In genomic region chr3:82207321-82207720, GRCm38 (mm10) we compare ENCODE assay signal across 16 mouse cellular contexts.
A peak's percentile ranks its signal among the peaks of the same experiment; 100 is the strongest.
DNase-seq lines count a peak whose midpoint lies in the region; ATAC-seq and TF ChIP-seq lines count a peak whose summit lies in the region.
"Had no signal": no experiment of that assay in that cellular context is flagged by ENCODE, and none has a peak within 500 bp of the region (broad histone marks: within the 10 kb centered on the region; RNA-seq: fewer than 3 reads in every experiment).

No protein-coding gene starts in this region.

- in situ Hi-C loops in CH12.LX (cut with MboI; ENCODE audit: low pct_ligation_motif_present, low pct_unique_long_range_greater_than_20kb, low sequenced_read_pairs) = no loop called here

- H3K27me3 ChIP-seq in heart, postnatal 0 days (ENCODE audit: control insufficient read depth, insufficient read depth, low read length) = no peaks in the 10 kb centered on the region
- no peaks in the 10 kb centered on the region for H3K27me3 ChIP-seq in heart, embryonic 10.5 days (ENCODE audit: insufficient read depth, poor library complexity, severe bottlenecking)
- no peaks in the 10 kb centered on the region for H3K27me3 ChIP-seq in CH12.LX (replicated peaks)
- H3K27me3 ChIP-seq: embryonic facial prominence, embryonic 15.5 days; forebrain, embryonic 13.5 days; limb, embryonic 13.5 days; neural tube, embryonic 13.5 days had no signal

- ATAC-seq in heart, postnatal 0 days (ENCODE audit: insufficient read depth, low read depth) = no peak
- ATAC-seq: forebrain, embryonic 13.5 days; liver, postnatal 0 days had no signal

- TF ChIP-seq POLR2A in CH12.LX (IDR thresholded peaks at IDR 0.05; ENCODE audit: low read depth, low read length) = no peak

- no peaks in the 10 kb centered on the region for H3K9me3 ChIP-seq in heart, postnatal 0 days (replicated peaks; ENCODE audit: control insufficient read depth, low read length)
- H3K9me3 ChIP-seq in heart, embryonic 10.5 days = no peaks in the 10 kb centered on the region
- H3K9me3 ChIP-seq in CH12.LX (replicated peaks; ENCODE audit: low read length) = no peaks in the 10 kb centered on the region
- H3K9me3 ChIP-seq: embryonic facial prominence, embryonic 15.5 days; forebrain, embryonic 13.5 days; limb, embryonic 13.5 days had no signal

- no peak overlapping the region for H3K4me3 ChIP-seq in heart, postnatal 0 days (ENCODE audit: low read depth, low read length)
- no peak overlapping the region for H3K4me3 ChIP-seq in heart, embryonic 10.5 days
- H3K4me3 ChIP-seq in CH12.LX (replicated peaks in 1 of 3; ENCODE audit: low read depth in 2 of 3, low read length in 2 of 3, poor library complexity in 1 of 3) = no peak overlapping the region
- H3K4me3 ChIP-seq: embryonic facial prominence, embryonic 15.5 days; forebrain, embryonic 13.5 days; limb, embryonic 13.5 days; neural tube, embryonic 13.5 days had no signal

- DNase-seq in heart, postnatal 0 days (ENCODE audit: low spot score) = no peak
- no peak for DNase-seq in heart, embryonic 10.5 days (ENCODE audit: low spot score)
- DNase-seq in thymus, postnatal 14 days = peak; percentile 3
- no peak for DNase-seq in thymus, postnatal 36 days
- DNase-seq in CH12.LX (ENCODE audit: extremely low read depth) = peak; percentile 11
- DNase-seq in naive thymus-derived CD4-positive, alpha-beta T cell, adult 2 months (ENCODE audit: low read depth) = peak; percentile 67
- DNase-seq in embryo, embryonic 10 days (ENCODE audit: low spot score) = no peak
- DNase-seq: adrenal gland, adult 2 months; cerebellum, adult 8-10 months; heart, adult 11 months; heart, postnatal 4 days; liver, postnatal 0 days had no signal

- H3K4me1 ChIP-seq in heart, postnatal 0 days (ENCODE audit: control insufficient read depth, insufficient read depth) = no peaks in the 10 kb centered on the region
- no peaks in the 10 kb centered on the region for H3K4me1 ChIP-seq in heart, embryonic 10.5 days
- H3K4me1 ChIP-seq in CH12.LX (ENCODE audit: control insufficient read depth in 1 of 2, insufficient read depth in 2 of 2) = no peaks in the 10 kb centered on the region
- H3K4me1 ChIP-seq: embryonic facial prominence, embryonic 15.5 days; forebrain, embryonic 13.5 days; limb, embryonic 13.5 days; neural tube, embryonic 13.5 days had no signal

- 77% methylated on average over 5 of the region's 5 CpGs for WGBS in heart, postnatal 0 days
- WGBS in heart, embryonic 10.5 days = 80% methylated on average over 5 of the region's 5 CpGs

- H3K79me2 ChIP-seq in CH12.LX (replicated peaks; ENCODE audit: control insufficient read depth, extremely low read depth, insufficient read depth, poor library complexity, severe bottlenecking) = no peaks in the 10 kb centered on the region

- no peak overlapping the region for H3K4me2 ChIP-seq in heart, postnatal 0 days (ENCODE audit: low read depth, low read length)
- peak overlapping the region; percentile 13; the same call in 1 of the 2 replicates for H3K4me2 ChIP-seq in CH12.LX (ENCODE audit: insufficient read depth, low read depth, poor library complexity, severe bottlenecking)
- H3K4me2 ChIP-seq: embryonic facial prominence, embryonic 15.5 days; forebrain, embryonic 13.5 days; limb, embryonic 13.5 days; neural tube, embryonic 13.5 days had no signal

- H3K9ac ChIP-seq in heart, postnatal 0 days (replicated peaks; ENCODE audit: low read depth, low read length) = no peak overlapping the region
- H3K9ac ChIP-seq in CH12.LX (ENCODE audit: insufficient read depth, low read depth) = no peak overlapping the region
- H3K9ac ChIP-seq: embryonic facial prominence, embryonic 15.5 days; forebrain, embryonic 13.5 days; limb, embryonic 13.5 days; liver, postnatal 0 days; neural tube, embryonic 13.5 days had no signal

- no peak for TF ChIP-seq EP300 in heart, postnatal 0 days (IDR thresholded peaks at IDR 0.05; ENCODE audit: low read depth)
- TF ChIP-seq EP300 in CH12.LX (IDR thresholded peaks at IDR 0.05; ENCODE audit: low read length) = no peak

- dilution Hi-C loops in CH12.LX (cut with MboI; ENCODE audit: extremely low pct_ligation_motif_present, extremely low pct_unique_long_range_greater_than_20kb, low sequenced_read_pairs) = no loop called here

- no peak overlapping the region for H3K27ac ChIP-seq in heart, postnatal 0 days (ENCODE audit: low read depth)
- H3K27ac ChIP-seq in heart, embryonic 10.5 days = no peak overlapping the region
- no peak overlapping the region for H3K27ac ChIP-seq in CH12.LX (ENCODE audit: insufficient read depth, low read depth)
- H3K27ac ChIP-seq: embryonic facial prominence, embryonic 15.5 days; forebrain, embryonic 13.5 days; limb, embryonic 13.5 days; neural tube, embryonic 13.5 days had no signal

- no peak; the same call in 1 of the 2 replicates for TF ChIP-seq RAD21 in CH12.LX (IDR thresholded peaks at IDR 0.05; ENCODE audit: low read depth, low read length)

- H3K36me3 ChIP-seq in heart, postnatal 0 days (replicated peaks; ENCODE audit: control insufficient read depth, insufficient read depth, low read length) = no peaks in the 10 kb centered on the region
- H3K36me3 ChIP-seq in heart, embryonic 10.5 days = no peaks in the 10 kb centered on the region
- no peaks in the 10 kb centered on the region for H3K36me3 ChIP-seq in CH12.LX (replicated peaks in 1 of 2; ENCODE audit: control insufficient read depth in 1 of 2, insufficient read depth in 1 of 2, low read length in 1 of 2)
- H3K36me3 ChIP-seq: embryonic facial prominence, embryonic 15.5 days; limb, embryonic 13.5 days; neural tube, embryonic 13.5 days had no signal

- peak; percentile 18; the same call in 1 of the 2 replicates for TF ChIP-seq CTCF in heart, postnatal 0 days (IDR thresholded peaks at IDR 0.05; ENCODE audit: low read depth)
- TF ChIP-seq CTCF in CH12.LX (conservative IDR thresholded peaks at IDR 0.05 in 1 of 2, IDR thresholded peaks at IDR 0.05 in 1 of 2; ENCODE audit: low read depth in 2 of 2, low read length in 2 of 2) = 0 out of 4 replicates have a peak, but pooled peaks of 1 of the 2 experiments have one; percentile 11

TF ChIP-seq in CH12.LX, 34 proteins besides CTCF, POLR2A, EP300 and RAD21:
- no peak for TF ChIP-seq POLR2AphosphoS2 (IDR thresholded peaks at IDR 0.05; ENCODE audit: low read depth, low read length)
- no peak for TF ChIP-seq JUND (conservative IDR thresholded peaks at IDR 0.05; ENCODE audit: low read depth, low read length)
- no peak for TF ChIP-seq E2F4 (IDR thresholded peaks at IDR 0.05; ENCODE audit: insufficient replicate concordance, low read depth, low read length)
- no peak for TF ChIP-seq SIN3A (IDR thresholded peaks at IDR 0.05; ENCODE audit: low read length)
- TF ChIP-seq ELF1 (IDR thresholded peaks at IDR 0.05; ENCODE audit: low read depth, low read length) = no peak
- TF ChIP-seq JUN (IDR thresholded peaks at IDR 0.05; ENCODE audit: insufficient read depth, low read depth, low read length) = no peak
- TF ChIP-seq GABPA (IDR thresholded peaks at IDR 0.05; ENCODE audit: insufficient replicate concordance, low read depth, low read length) = no peak
- TF ChIP-seq BHLHE40 (IDR thresholded peaks at IDR 0.05; ENCODE audit: low read depth, low read length) = no peak
- no peak for TF ChIP-seq TCF12 (IDR thresholded peaks at IDR 0.05; ENCODE audit: low read depth, low read length)
- TF ChIP-seq MAZ (IDR thresholded peaks at IDR 0.05; ENCODE audit: low read depth, low read length) = no peak
- no peak for TF ChIP-seq NRF1 (IDR thresholded peaks at IDR 0.05; ENCODE audit: low read depth, low read length)
- no peak for TF ChIP-seq PAX5 (IDR thresholded peaks at IDR 0.05; ENCODE audit: low read length)
- no peak for TF ChIP-seq ZNF384 (IDR thresholded peaks at IDR 0.05; ENCODE audit: low read depth, low read length)
- TF ChIP-seq KAT2A (IDR thresholded peaks at IDR 0.05; ENCODE audit: insufficient replicate concordance, low read length) = no peak
- TF ChIP-seq USF1 (IDR thresholded peaks at IDR 0.05; ENCODE audit: low read depth, low read length) = no peak
- no peak for TF ChIP-seq USF2 (conservative IDR thresholded peaks at IDR 0.05; ENCODE audit: low read depth, low read length)

Comparison
In these comparisons a context has a peak if more than half of its experiments do, and no peak if none do; other contexts are left out.
1. DNase-seq: peak in thymus, postnatal 14 days (single experiment), CH12.LX (single experiment) and naive thymus-derived CD4-positive, alpha-beta T cell, adult 2 months (single experiment); none in heart, postnatal 0 days (single experiment), heart, embryonic 10.5 days (single experiment), thymus, postnatal 36 days (0 of 2) and embryo, embryonic 10 days (single experiment).